Mouse (Mus musculus) midbrain, embryonic 14.5 days (tissue): Measurements from ENCODE around the gene Fam171a2. TPM values are rescaled to one million over a fixed set of nuclear protein-coding genes. Genes with fewer than 3 reads are reported as not detected.
"Not testable (repeated sequence)": the region's sequence is repeated elsewhere in the genome, so short reads cannot be mapped to it uniquely, and the experiment has no call there.

Experiments
- ATAC-seq: fragments of 200-750 bp; cut with Nextera tagmentation; 2 replicates; pipeline ENCODE4 v1.8.0; 2017; ENCODE audit warnings: moderate number of reproducible peaks, moderate library complexity; ENCODE audit not compliant: low FRiP score, low TSS enrichment
- DNase-seq: peaks from one replicate; pipeline ENCODE4 v3.0.0-alpha.2; 2015
- H3K27ac ChIP-seq: fragments of 300-500 bp; sonication (generic); replicated peaks from 2 replicates; pipeline ENCODE4 v1.5.1; 2014; ENCODE audit warnings: mild to moderate bottlenecking, low read depth, low read length, moderate library complexity
- H3K27me3 ChIP-seq: fragments of 300-500 bp; sonication (generic); 2 replicates; pipeline ENCODE4 v1.6.1; 2014; ENCODE audit warnings: low read length, control low read depth, mixed read lengths; ENCODE audit not compliant: control insufficient read depth, insufficient read depth
- H3K36me3 ChIP-seq: fragments of 300-500 bp; sonication (generic); 2 replicates; pipeline ENCODE4 v1.6.1; 2014; ENCODE audit warnings: low read length, control low read depth; ENCODE audit not compliant: control insufficient read depth, insufficient read depth
- H3K4me1 ChIP-seq: fragments of 300-500 bp; sonication (generic); 2 replicates; pipeline ENCODE4 v1.6.1; 2014; ENCODE audit warnings: mild to moderate bottlenecking, antibody characterized with exemption, low read length, control low read depth; ENCODE audit not compliant: control insufficient read depth, insufficient read depth
- H3K4me2 ChIP-seq: fragments of 300-500 bp; sonication (generic); 2 replicates; pipeline ENCODE4 v1.6.1; 2014; ENCODE audit warnings: mild to moderate bottlenecking, low read length, moderate library complexity
- H3K4me3 ChIP-seq: fragments of 300-500 bp; sonication (generic); replicated peaks from 2 replicates; pipeline ENCODE4 v1.5.1; 2014; ENCODE audit warnings: low read depth, low read length
- H3K9ac ChIP-seq: fragments of 300-500 bp; sonication (generic); replicated peaks from 2 replicates; pipeline ENCODE4 v1.6.1; 2014; ENCODE audit warnings: mild to moderate bottlenecking, low read length, moderate library complexity
- H3K9me3 ChIP-seq: fragments of 300-500 bp; sonication (generic); 2 replicates; pipeline ENCODE4 v1.6.1; 2016; ENCODE audit warnings: low read length, control low read depth, mixed read lengths; ENCODE audit not compliant: control insufficient read depth
- WGBS: fragments of 180-500 bp; shearing (Covaris S2); extraction: QIAGEN DNeasy Blood & Tissue Kit; methylation state at CpG from one replicate; pipeline ENCODE4 v1.1.7; 2014; 5-methylcytosine and 5-hydroxymethylcytosine counted together
- polyA plus RNA-seq: library from polyadenylated mRNA; unstranded; fragments of >200 nt; fragmentation: Nextera tagmentation; extraction: Ambion mirVana; gene quantifications from 2 replicates; pipeline ENCODE4 v1.2.1, GENCODE M21; 2014

The Fam171a2 gene
- polyA plus RNA-seq, 1 experiment from 2014 or later: 28.6 TPM

GRCm38 (mm10) chr11:102411704-102412103, 35.8 kb downstream of the Fam171a2 start:
- Histone ChIP-seq H3K9ac (no peak overlapping the region), H3K9me3 (no peaks in the 10 kb centered on the region), H3K36me3 (no peaks in the 10 kb centered on the region), H3K4me3 (no peak overlapping the region), H3K27ac (no peak overlapping the region), H3K27me3 (no peaks in the 10 kb centered on the region), H3K4me1 (peaks cover 8% of the 10 kb centered on the region), H3K4me2 (no peak overlapping the region)
- WGBS: 10% methylated on average over 11 of the region's 11 CpGs
- no peak for ATAC-seq
- DNase-seq: peak; percentile 96

GRCm38 (mm10) chr11:102411061-102411460, 36.4 kb downstream of the Fam171a2 start:
- H3K4me1 ChIP-seq: peaks cover 14% of the 10 kb centered on the region
- no peaks in the 10 kb centered on the region for H3K9me3 ChIP-seq
- H3K4me3 ChIP-seq: no peak overlapping the region
- H3K9ac ChIP-seq: no peak overlapping the region
- H3K4me2 ChIP-seq: no peak overlapping the region
- ATAC-seq (no peak), DNase-seq (no peak)
- whole genome bisulfite sequencing: 88% methylated on average over 3 of the region's 3 CpGs
- H3K27me3 ChIP-seq: no peaks in the 10 kb centered on the region
- no peak overlapping the region for H3K27ac ChIP-seq
- H3K36me3 ChIP-seq: no peaks in the 10 kb centered on the region

GRCm38 (mm10) chr11:102410345-102410744, 37.1 kb downstream of the Fam171a2 start:
- WGBS: 93% methylated on average over 3 of the region's 3 CpGs
- H3K36me3 ChIP-seq, H3K4me3 ChIP-seq, H3K27ac ChIP-seq, H3K9ac ChIP-seq, H3K9me3 ChIP-seq, H3K4me2 ChIP-seq, DNase-seq, ATAC-seq, H3K27me3 ChIP-seq: not testable (repeated sequence)
- H3K4me1 ChIP-seq: peaks cover 16% of the 10 kb centered on the region

- H3K9ac ChIP-seq: no peak overlapping the region
- no peaks in the 10 kb centered on the region for H3K27me3 ChIP-seq
- H3K4me3 ChIP-seq: no peak overlapping the region
Observed at GRCm38 (mm10) chr11:102409795-102410330, 37.6 kb downstream of the Fam171a2 start.

GRCm38 (mm10) chr11:102408888-102409794, 38.3 kb downstream of the Fam171a2 start:
- WGBS: 47% methylated on average over 15 of the region's 15 CpGs
- peak overlapping the region; percentile 79 for H3K4me2 ChIP-seq
- H3K9me3 ChIP-seq: no peaks in the 10 kb centered on the region
- DNase-seq (no peak), ATAC-seq (no peak)
- H3K27me3 ChIP-seq: no peaks in the 10 kb centered on the region
- peak overlapping the region; percentile 79 for H3K4me3 ChIP-seq
- 0 out of 2 replicates have a peak overlapping the region, but pooled peaks have one; percentile 52 for H3K27ac ChIP-seq
- peaks cover 1% of the 10 kb centered on the region; the same call in 1 of the 2 replicates for H3K36me3 ChIP-seq
- H3K9ac ChIP-seq: no peak overlapping the region
- peaks cover 21% of the 10 kb centered on the region for H3K4me1 ChIP-seq

More at GRCm38 (mm10) chr11:102409795-102410330, 37.6 kb downstream of the Fam171a2 start:
- Histone ChIP-seq H3K9me3 (no peaks in the 10 kb centered on the region), H3K4me2 (no peak overlapping the region), H3K27ac (no peak overlapping the region), H3K36me3 (no peaks in the 10 kb centered on the region; the same call in 1 of the 2 replicates), H3K4me1 (peaks cover 19% of the 10 kb centered on the region)
- DNase-seq (no peak), ATAC-seq (no peak)
- 84% methylated on average over 3 of the region's 3 CpGs for WGBS

GRCm38 (mm10) chr11:102408344-102408876, 39.1 kb downstream of the Fam171a2 start:
- Histone ChIP-seq H3K36me3 (peaks cover 9% of the 10 kb centered on the region), H3K4me3 (peak overlapping the region; percentile 79), H3K4me1 (peaks cover 21% of the 10 kb centered on the region), H3K27me3 (no peaks in the 10 kb centered on the region), H3K9ac (0 out of 2 replicates have a peak overlapping the region, but pooled peaks have one; percentile 80), H3K27ac (peak overlapping the region; percentile 84; the same call in 1 of the 2 replicates), H3K4me2 (peak overlapping the region; percentile 79), H3K9me3 (no peaks in the 10 kb centered on the region)
- WGBS: under 1% methylated on average over 32 of the region's 32 CpGs
- ATAC-seq (peak; percentile 92), DNase-seq (peak; percentile 99)

GRCm38 (mm10) chr11:102407834-102408215, 39.7 kb downstream of the Fam171a2 start, which contains the start of gene Slc25a39:
TSS of gene Slc25a39 (minus strand) at chr11:102407946.
- DNase-seq (no peak), ATAC-seq (no peak)
- Histone ChIP-seq H3K27me3 (no peaks in the 10 kb centered on the region), H3K9ac (peak within 1 kb of the TSS; percentile 80), H3K9me3 (no peaks in the 10 kb centered on the region), H3K27ac (peak within 1 kb of the TSS; percentile 84), H3K4me1 (peaks cover 21% of the 10 kb centered on the region), H3K4me3 (peak within 1 kb of the TSS; percentile 79), H3K36me3 (peaks cover 15% of the 10 kb centered on the region), H3K4me2 (peak within 1 kb of the TSS; percentile 79)
- under 1% methylated on average over 19 of the region's 19 CpGs for WGBS

GRCm38 (mm10) chr11:102406900-102407833, 40.3 kb downstream of the Fam171a2 start:
- peak; percentile 95 for DNase-seq
- Histone ChIP-seq H3K4me2 (peak overlapping the region; percentile 79), H3K36me3 (peaks cover 21% of the 10 kb centered on the region), H3K4me3 (peak overlapping the region; percentile 79), H3K4me1 (peaks cover 21% of the 10 kb centered on the region), H3K9me3 (no peaks in the 10 kb centered on the region), H3K9ac (peak overlapping the region; percentile 80), H3K27ac (peak overlapping the region; percentile 84), H3K27me3 (no peaks in the 10 kb centered on the region)
- peak; percentile 71 for ATAC-seq
- under 1% methylated on average over 83 of the region's 85 CpGs for whole genome bisulfite sequencing
